Mouse (Mus musculus) intestine, embryonic 14.5 days (tissue): ENCODE measurements around the gene Kif5a. TPM values are rescaled to one million over a fixed set of nuclear protein-coding genes. Genes with fewer than 3 reads are reported as not detected.

Experiments used
- ATAC-seq: fragments of 200-750 bp; cut with Nextera tagmentation; replicated peaks from 2 replicates; pipeline ENCODE4 v1.8.0; 2017; ENCODE audit warnings: low read depth, moderate number of reproducible peaks, moderate TSS enrichment, moderate library complexity; ENCODE audit not compliant: low FRiP score, low TSS enrichment
- DNase-seq: peaks from one replicate; pipeline ENCODE4 v3.0.0-alpha.2; 2018; ENCODE audit warnings: low spot score
- H3K27ac ChIP-seq: fragments of 300-500 bp; sonication (generic); 2 replicates; pipeline ENCODE4 v1.5.1; 2014; ENCODE audit warnings: low read depth, mild to moderate bottlenecking, control low read depth
- H3K27me3 ChIP-seq: fragments of 300-500 bp; sonication (generic); replicated peaks from 2 replicates; pipeline ENCODE4 v1.6.1; 2014; ENCODE audit warnings: low read length, control low read depth; ENCODE audit not compliant: control insufficient read depth, insufficient read depth
- H3K36me3 ChIP-seq: fragments of 300-500 bp; sonication (generic); 2 replicates; pipeline ENCODE4 v1.6.1; 2014; ENCODE audit warnings: low read length, control low read depth; ENCODE audit not compliant: control insufficient read depth, insufficient read depth
- H3K4me1 ChIP-seq: fragments of 300-500 bp; sonication (generic); replicated peaks from 2 replicates; pipeline ENCODE4 v1.6.1; 2014; ENCODE audit warnings: low read length, control low read depth, mixed read lengths; ENCODE audit not compliant: control insufficient read depth, insufficient read depth
- H3K4me2 ChIP-seq: fragments of 300-500 bp; sonication (generic); 2 replicates; pipeline ENCODE4 v1.6.1; 2014; ENCODE audit warnings: low read length
- H3K4me3 ChIP-seq: fragments of 300-500 bp; sonication (generic); 2 replicates; pipeline ENCODE4 v1.5.1; 2014; ENCODE audit warnings: low read depth, low read length, control low read depth, mixed read lengths
- H3K9ac ChIP-seq: fragments of 300-500 bp; sonication (generic); 2 replicates; pipeline ENCODE4 v1.6.1; 2014; ENCODE audit warnings: mild to moderate bottlenecking, low read length
- H3K9me3 ChIP-seq: fragments of 300-500 bp; sonication (generic); 2 replicates; pipeline ENCODE4 v1.6.1; 2016; ENCODE audit warnings: low read length, control low read depth; ENCODE audit not compliant: control insufficient read depth
- WGBS: fragments of 180-500 bp; shearing (Covaris S2); extraction: QIAGEN DNeasy Blood & Tissue Kit; methylation state at CpG from one replicate; pipeline ENCODE4 v1.1.7; 2014; 5-methylcytosine and 5-hydroxymethylcytosine counted together
- polyA plus RNA-seq: library from polyadenylated mRNA; unstranded; fragments of >200 nt; fragmentation: Nextera tagmentation; extraction: Ambion mirVana; gene quantifications from 2 replicates; pipeline ENCODE4 v1.2.1, GENCODE M21; 2014

Gene Kif5a
- polyA plus RNA-seq, 1 experiment from 2014 or later, result 9.2 TPM

GRCm38 (mm10) chr10:127185506-127185905 is 77.6 kb downstream of the Kif5a start:
- Histone ChIP-seq H3K4me1 (peaks cover 16% of the 10 kb centered on the region), H3K9ac (no peak overlapping the region), H3K9me3 (no peaks in the 10 kb centered on the region), H3K36me3 (peaks cover 27% of the 10 kb centered on the region), H3K27ac (no peak overlapping the region), H3K27me3 (peaks cover 13% of the 10 kb centered on the region), H3K4me3 (no peak overlapping the region), H3K4me2 (no peak overlapping the region)
- ATAC-seq (no peak), DNase-seq (no peak)
- WGBS, result 82% methylated on average over 15 of the region's 15 CpGs

GRCm38 (mm10) chr10:127185101-127185500 is 78.0 kb downstream of the Kif5a start:
- Histone ChIP-seq H3K9me3 (no peaks in the 10 kb centered on the region), H3K4me2 (no peak overlapping the region), H3K36me3 (peaks cover 27% of the 10 kb centered on the region), H3K9ac (no peak overlapping the region), H3K4me3 (no peak overlapping the region), H3K27ac (no peak overlapping the region), H3K4me1 (peaks cover 15% of the 10 kb centered on the region), H3K27me3 (peaks cover 17% of the 10 kb centered on the region)
- DNase-seq (peak; percentile 58), ATAC-seq (no peak)
- 72% methylated on average over 9 of the region's 9 CpGs for WGBS

- peak overlapping the region; percentile 21 for H3K4me2 ChIP-seq
- H3K9ac ChIP-seq, result no peak overlapping the region
- peaks cover 27% of the 10 kb centered on the region for H3K36me3 ChIP-seq
- 15% methylated on average over 20 of the region's 20 CpGs for WGBS
- H3K4me1 ChIP-seq, result peaks cover 14% of the 10 kb centered on the region
- no peak overlapping the region for H3K27ac ChIP-seq
- H3K9me3 ChIP-seq, result no peaks in the 10 kb centered on the region
- peaks cover 31% of the 10 kb centered on the region for H3K27me3 ChIP-seq
- DNase-seq (peak; percentile 52), ATAC-seq (peak; percentile 17; the same call in 1 of the 2 replicates)
- H3K4me3 ChIP-seq, result no peak overlapping the region
These were observed 79.4 kb downstream of the Kif5a start for GRCm38 (mm10) chr10:127183759-127184158.

- H3K9me3 ChIP-seq, result no peaks in the 10 kb centered on the region
- no peak overlapping the region for H3K9ac ChIP-seq
- H3K4me1 ChIP-seq, result peaks cover 23% of the 10 kb centered on the region
- WGBS, result 86% methylated on average over 4 of the region's 4 CpGs
- H3K4me3 ChIP-seq, result no peak overlapping the region
- no peak overlapping the region for H3K27ac ChIP-seq
- DNase-seq (no peak), ATAC-seq (no peak)
- peaks cover 41% of the 10 kb centered on the region for H3K27me3 ChIP-seq
- no peak overlapping the region for H3K4me2 ChIP-seq
- H3K36me3 ChIP-seq, result peaks cover 27% of the 10 kb centered on the region
These were observed 80.5 kb downstream of the Kif5a start for GRCm38 (mm10) chr10:127182624-127183023.

- no peak overlapping the region for H3K4me2 ChIP-seq
- peaks cover 22% of the 10 kb centered on the region for H3K36me3 ChIP-seq
- peaks cover 50% of the 10 kb centered on the region for H3K27me3 ChIP-seq
- no peak overlapping the region for H3K4me3 ChIP-seq
- ATAC-seq (no peak), DNase-seq (no peak)
- H3K4me1 ChIP-seq, result peaks cover 23% of the 10 kb centered on the region
- 75% methylated on average over 6 of the region's 6 CpGs for WGBS
- no peak overlapping the region for H3K27ac ChIP-seq
- H3K9ac ChIP-seq, result no peak overlapping the region
- H3K9me3 ChIP-seq, result no peaks in the 10 kb centered on the region
These were observed 81.6 kb downstream of the Kif5a start for GRCm38 (mm10) chr10:127181566-127181965.

GRCm38 (mm10) chr10:127180695-127181047 is 82.5 kb downstream of the Kif5a start:
- Histone ChIP-seq H3K4me1 (peaks cover 23% of the 10 kb centered on the region), H3K4me2 (no peak overlapping the region), H3K27ac (no peak overlapping the region), H3K4me3 (no peak overlapping the region), H3K27me3 (peaks cover 57% of the 10 kb centered on the region), H3K36me3 (peaks cover 18% of the 10 kb centered on the region), H3K9ac (no peak overlapping the region), H3K9me3 (no peaks in the 10 kb centered on the region)
- peak; percentile 50 for DNase-seq
- no peak for ATAC-seq
- 38% methylated on average over 3 of the region's 3 CpGs for WGBS

- Histone ChIP-seq H3K4me3 (0 out of 2 replicates have a peak within 1 kb of the TSS, but pooled peaks have one; percentile 17), H3K4me1 (peaks cover 23% of the 10 kb centered on the region), H3K27me3 (peaks cover 57% of the 10 kb centered on the region), H3K9me3 (no peaks in the 10 kb centered on the region), H3K27ac (no peak within 1 kb of the TSS), H3K36me3 (0 out of 2 replicates have a peak, but pooled peaks cover 12% of the 10 kb centered on the region), H3K4me2 (peak within 1 kb of the TSS; percentile 32), H3K9ac (no peak within 1 kb of the TSS)
- peak; percentile 52 for DNase-seq
- 3% methylated on average over 34 of the region's 34 CpGs for WGBS
- no peak for ATAC-seq
These were observed 83.1 kb downstream of the Kif5a start, which contains the start of gene Slc26a10 for GRCm38 (mm10) chr10:127179871-127180694. Gene Slc26a10 (minus strand): TSS chr10:127180645.

- Histone ChIP-seq H3K4me3 (peak overlapping the region; percentile 24), H3K27me3 (peaks cover 57% of the 10 kb centered on the region), H3K4me2 (peak overlapping the region; percentile 54), H3K9me3 (no peaks in the 10 kb centered on the region), H3K9ac (no peak overlapping the region), H3K36me3 (0 out of 2 replicates have a peak, but pooled peaks cover 11% of the 10 kb centered on the region), H3K27ac (no peak overlapping the region), H3K4me1 (peaks cover 14% of the 10 kb centered on the region; the same call in 1 of the 2 replicates)
- ATAC-seq (no peak), DNase-seq (peak; percentile 66)
- 5% methylated on average over 41 of the region's 41 CpGs for WGBS
These were observed 84.7 kb downstream of the Kif5a start for GRCm38 (mm10) chr10:127178286-127179027.
